Mouse (Mus musculus) cerebellum, adult 2 months (tissue): ENCODE data around the gene Fchsd2.

Experiments
- CTCF ChIP-seq: fragments of 200-500 bp; IDR thresholded peaks from 2 replicates; pipeline ENCODE4 v1.5.1; 2011; ENCODE audit warnings: low read depth, mild to moderate bottlenecking, control low read depth, low read length, moderate library complexity, borderline replicate concordance; ENCODE audit not compliant: insufficient read depth
- POLR2A ChIP-seq: fragments of 200-500 bp; IDR thresholded peaks from 2 replicates; pipeline ENCODE4 v1.6.1; 2011; ENCODE audit warnings: low read length, control low read depth, borderline replicate concordance; ENCODE audit not compliant: insufficient read depth

DNA sequence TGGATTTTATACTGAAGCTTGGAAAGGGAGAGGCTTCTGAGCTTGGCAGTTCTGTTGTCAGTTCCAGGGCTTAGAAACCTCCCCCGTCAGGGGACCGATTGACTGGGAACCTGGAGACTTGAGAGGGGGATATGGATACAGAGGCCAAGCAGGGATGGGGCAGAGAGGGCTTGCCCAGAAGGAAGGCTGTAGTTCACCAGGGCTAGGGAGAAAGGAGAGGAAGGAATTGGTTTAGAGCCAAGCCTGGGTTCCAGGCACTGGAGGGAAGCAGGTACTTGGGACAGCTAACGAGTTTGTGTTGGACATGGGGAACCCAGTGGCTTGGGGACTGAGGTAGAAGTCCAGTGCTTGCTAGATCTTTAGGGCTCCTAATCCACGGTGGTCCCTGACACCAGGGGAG is 236.9 kb downstream of the Fchsd2 start:
- TF ChIP-seq CTCF (no peak), POLR2A (no peak)
